Mouse (Mus musculus): ENCODE results near the gene Chst3.
A peak's percentile ranks its signal among the peaks of the same experiment; 100 is the strongest.
"Not testable (repeated sequence)": the region's sequence is repeated elsewhere in the genome, so short reads cannot be mapped to it uniquely, and the experiment has no call there.

The Chst3 gene

DNA sequence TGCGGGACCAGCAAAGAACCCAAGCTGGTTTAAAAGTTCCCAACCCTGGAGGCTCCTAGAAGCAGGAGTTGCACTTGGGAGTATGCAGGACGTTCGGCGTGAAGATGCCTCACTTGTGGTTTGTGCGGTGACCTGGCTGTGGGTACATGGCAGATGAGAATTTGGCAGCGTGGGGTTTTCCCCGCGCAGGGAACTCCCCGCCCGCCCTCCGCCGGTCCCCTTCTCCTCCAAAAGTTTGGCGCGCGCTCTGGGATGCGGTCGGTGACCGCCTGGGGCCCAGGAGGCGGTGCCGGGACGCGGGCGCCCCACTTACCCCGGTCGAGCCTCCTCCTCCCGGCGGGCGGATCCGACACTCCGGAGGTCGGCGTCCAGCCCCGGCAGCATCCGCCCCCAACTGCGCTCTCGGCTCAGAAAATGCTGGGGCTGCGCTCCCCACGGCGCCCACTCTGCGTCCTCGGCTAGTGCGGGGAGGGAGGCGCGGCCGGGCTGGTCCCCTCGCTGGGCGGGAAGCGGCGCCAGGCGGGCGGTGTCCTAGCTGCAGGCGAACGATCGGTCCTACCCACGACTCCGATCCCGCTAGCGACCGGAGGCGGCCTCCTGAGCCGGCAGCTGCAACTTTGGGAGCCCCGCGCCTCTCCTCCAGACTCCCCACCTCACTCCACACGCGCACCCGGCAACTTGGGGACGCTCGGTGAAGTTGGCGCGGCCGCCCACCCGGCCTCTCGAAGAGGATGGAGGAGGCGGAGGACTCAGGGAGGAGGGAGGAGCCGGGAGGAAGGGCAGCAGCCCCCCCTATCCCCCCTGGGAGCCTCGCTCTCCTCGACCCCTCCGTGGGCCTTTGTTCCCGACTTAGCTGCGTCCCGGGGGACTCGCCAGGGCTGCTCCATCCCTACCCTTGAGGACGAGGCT is at the start of gene Chst3:
Gene Chst3, minus strand, starts transcription at position 670 of the 909 bp plus-strand sequence.
- DNase-seq (ENCODE audit: low read depth, low spot score) = peak; percentile 36

DNA sequence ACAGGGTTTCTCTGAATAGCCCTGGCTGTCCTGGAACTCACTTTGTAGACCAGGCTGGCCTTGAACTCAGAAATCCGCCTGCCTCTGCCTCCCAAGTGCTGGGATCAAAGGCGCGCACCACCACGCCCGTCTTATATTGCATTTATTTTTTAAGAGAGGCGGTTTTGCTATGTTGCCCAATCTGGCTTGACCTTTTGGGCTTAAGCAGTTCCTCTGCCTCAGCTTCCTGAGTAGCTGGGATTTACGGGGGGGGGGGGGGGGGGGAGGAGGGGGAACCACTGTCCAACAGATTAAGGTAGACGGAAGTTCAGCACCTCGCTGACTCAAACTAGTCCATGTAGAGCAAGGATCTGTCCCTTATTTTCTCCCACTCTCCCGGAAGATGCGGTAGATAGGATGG is 49.7 kb upstream of the Chst3 start:
- no peak for DNase-seq (ENCODE audit: low read depth, low spot score)

DNA sequence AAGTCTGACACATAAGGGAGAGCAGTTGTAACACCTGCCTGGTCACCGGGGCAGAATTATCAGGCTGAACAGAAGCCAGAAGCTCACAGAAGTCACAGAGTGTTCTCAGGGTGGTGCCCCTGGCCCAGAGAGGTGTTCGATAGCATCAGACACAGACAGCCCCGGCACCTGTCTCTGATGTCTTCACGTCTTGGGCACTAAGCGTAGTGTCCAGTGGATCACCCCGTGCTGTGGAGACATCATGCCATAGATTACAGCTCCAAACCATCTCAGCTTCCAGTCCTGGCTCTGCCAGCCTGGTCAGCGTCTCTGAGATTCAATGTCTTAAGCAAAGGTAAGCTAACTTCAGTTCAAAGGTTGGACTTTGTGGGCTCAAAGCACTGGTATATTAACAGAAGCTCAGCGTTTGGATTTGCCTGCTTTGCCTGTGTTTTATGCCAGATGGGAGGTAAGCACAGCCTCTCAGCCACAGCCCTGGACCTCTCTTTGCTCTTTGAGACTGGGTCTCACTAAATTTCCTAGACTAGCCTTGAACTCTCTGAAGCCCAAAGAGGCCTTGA is 47.9 kb upstream of the Chst3 start:
- no peak for DNase-seq (ENCODE audit: low read depth, low spot score)

DNA sequence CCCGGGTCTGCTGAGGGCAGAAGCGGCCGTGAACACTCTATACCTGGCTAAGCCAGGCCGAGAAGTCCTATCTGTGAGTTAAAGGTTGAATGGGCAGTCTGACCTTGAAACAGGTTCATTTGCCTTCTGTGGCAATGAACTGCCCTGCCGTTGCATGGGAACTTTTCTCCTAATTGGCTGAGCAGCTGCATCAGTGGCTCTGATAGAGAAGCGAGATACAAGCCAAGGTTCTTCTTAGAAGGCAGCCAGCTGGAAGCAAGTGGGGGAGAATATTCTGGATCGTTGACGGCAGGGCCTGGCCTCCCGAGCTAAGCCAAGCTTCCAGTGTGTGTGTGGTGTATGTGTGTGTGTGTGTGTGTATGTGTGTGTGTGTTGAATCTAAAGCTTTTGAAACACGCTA is 46.2 kb upstream of the Chst3 start:
- no peak for DNase-seq (ENCODE audit: low read depth, low spot score)

DNA sequence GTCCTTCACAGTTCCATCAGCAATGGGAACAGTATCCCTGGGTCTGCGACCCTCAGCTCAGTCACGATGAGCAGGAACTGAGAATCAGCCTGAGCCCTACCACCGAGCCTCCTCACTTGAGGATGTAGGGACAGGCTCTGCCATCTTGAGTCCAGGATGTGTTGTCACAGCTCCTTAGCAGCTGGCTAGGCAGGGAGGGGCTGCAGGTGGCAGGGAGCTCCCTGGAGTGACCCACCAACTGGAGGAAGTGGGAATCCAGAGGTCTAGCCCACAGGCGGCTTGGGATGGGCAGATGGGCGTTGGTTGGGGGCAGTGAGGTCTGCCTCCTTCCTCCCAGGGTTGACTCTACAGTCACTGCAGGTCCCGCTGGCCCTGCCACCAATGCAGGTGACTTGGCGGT is 44.3 kb upstream of the Chst3 start:
- no peak for DNase-seq (ENCODE audit: low read depth, low spot score)

DNA sequence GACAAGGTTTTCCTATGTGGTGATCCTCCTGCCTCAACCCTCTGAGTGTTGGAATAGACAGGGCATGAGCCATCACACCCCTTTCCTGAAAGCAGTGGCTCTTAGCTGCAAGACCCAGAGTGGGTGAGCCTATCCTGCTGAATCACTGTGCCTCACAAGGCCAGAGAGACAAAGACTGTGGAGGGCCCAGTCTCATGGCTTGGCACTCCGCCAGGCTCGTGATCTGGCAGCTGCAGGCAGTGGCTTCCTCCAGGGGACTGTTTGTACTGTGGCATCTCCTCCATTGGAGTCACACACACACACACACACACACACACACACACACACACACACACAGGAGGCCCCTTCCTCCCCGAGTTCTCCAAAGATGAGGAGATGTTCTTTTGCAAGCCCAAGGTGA is 43.3 kb upstream of the Chst3 start:
- DNase-seq (ENCODE audit: low read depth, low spot score) = no peak

DNA sequence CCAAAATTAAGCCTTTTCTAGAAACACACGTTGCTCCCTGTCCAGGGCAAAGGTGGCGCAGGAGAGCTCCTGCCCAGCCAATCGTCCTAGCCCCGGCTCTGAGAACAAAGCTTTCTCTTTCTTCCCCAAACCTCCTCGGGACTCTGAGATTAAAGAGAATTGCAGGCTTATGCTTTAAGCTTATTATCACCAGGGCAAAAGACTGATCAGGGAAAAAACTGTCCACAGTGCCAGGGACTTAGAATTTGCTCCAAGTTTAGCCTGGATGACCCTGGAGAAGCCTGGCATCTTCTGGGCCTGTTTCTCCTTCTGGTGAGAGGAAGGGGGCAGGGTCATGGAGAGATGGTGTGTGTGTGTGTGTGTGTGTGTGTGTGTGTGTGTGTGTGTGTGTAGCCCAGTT is 42.5 kb upstream of the Chst3 start:
- no peak for DNase-seq (ENCODE audit: low read depth, low spot score)

DNA sequence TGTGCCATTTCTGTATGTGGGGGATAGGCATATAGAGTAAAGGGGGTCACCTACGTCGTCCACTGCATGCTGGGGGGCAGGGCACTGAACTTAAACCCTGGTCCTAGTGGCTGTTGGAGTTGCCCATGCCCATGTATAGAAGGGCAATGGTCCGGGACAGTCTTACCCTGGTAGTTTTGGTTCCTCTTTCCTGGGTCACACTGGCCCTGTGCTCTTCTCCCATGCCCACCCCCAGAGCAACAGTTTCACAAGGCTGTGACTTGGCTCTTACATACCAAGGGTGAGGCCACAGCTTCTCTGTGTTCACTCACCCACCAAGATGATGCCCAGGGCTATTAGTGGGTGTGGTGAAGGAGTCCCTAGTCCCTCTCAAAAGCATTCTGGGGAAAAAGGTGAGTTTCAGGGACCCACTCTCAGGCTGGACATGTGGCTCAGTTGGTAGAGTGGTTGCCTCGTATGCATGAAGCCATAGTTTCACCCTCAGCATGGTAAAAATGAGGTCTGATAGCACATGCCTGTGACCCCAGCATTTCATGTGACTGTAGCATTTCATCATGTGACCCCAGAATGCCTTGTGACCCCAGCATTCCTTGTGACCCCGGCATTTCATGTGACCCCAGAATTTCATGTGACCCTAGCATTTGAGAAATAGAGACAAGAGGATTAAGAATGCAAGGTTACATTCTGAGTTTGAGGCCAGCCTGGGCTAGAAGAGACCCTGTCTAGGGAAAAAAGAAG is 41.7 kb upstream of the Chst3 start:
- no peak for DNase-seq (ENCODE audit: low read depth, low spot score)

DNA sequence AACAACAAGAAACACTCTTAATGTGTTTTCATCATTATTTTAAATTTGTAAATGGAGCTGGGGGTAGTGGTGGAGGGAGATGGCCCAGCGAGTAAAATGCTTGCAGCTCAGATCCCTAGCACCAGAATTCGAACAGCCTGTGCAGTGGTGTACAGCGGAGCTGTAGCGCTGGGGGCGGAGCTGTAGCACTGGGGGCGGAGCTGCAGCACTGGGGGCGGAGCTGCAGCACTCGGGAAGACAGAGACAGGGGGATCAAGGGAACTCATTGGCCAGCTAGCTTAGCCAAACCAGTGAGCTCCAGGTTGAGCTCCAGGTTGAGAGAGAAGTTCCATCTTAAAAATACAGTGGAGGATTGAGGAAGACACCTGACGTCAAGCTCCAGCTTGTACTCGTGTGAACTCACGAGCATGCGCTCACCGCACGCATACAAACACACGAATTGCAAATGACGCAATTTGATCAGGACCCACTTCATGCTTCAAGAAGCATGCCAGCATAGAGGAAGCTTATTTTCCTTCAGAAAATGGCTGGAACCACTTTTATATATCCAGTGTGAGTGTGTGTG is 38.3 kb upstream of the Chst3 start:
- no peak for DNase-seq (ENCODE audit: low read depth, low spot score)

DNA sequence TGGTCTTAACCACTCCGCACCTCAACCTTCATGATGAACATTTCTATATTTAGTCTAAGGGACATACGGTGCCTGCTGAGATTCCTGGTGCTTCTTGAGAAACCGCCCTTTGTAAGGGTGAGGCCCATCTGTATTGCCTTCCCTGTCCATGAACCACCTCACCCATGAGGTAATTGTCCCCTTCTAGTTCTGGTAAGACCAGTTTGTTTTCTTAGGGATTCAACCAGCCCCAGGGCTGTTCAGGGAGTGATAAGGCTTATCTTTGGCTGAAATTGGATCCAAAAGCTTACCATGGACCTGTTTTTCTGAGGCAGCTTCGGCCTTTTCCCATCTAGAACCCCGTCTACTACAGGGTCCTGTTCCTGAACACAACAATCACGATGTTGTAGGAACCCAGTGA is 37.0 kb upstream of the Chst3 start:
- no peak for DNase-seq (ENCODE audit: low read depth, low spot score)

DNA sequence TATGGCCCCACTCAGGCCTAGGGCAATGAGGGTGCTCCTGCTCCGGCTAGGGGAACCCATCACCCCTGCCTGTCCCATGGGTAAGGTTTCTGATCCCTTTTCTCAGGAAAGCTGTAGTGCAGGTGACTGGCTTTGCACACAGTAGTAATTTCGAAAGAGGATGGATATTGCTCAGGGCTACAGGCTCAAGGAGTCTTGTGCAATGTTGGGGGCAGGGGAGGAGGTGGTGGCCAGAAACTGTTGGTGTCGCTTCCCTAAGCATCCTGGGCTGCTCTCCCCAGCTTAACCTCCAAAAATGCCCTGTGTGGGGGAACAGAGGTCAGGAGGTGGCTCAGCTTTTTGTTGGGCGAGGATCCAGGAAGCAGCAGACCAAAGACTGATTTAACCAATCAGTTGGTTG is 33.5 kb upstream of the Chst3 start:
- no peak for DNase-seq (ENCODE audit: low read depth, low spot score)

DNA sequence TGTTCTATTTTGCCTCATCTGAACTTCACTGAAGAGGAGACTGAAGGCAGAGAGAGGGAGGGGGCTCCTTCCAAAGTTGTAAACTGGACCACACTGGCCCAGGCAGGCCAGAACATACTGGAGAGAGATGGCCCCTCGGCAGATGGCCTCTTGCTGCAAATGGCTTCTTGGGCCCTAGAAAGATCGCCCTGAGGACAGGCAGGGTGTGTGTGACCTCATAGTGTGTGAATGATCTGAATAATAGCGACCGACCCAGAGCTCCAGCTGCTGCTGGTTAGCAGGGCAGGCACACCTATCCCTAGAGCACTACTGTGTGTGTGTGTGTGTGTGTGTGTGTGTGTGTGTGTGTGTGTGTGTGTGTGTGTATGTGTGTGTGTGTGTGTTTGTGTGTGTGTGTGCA is 33.1 kb upstream of the Chst3 start:
- no peak for DNase-seq (ENCODE audit: low read depth, low spot score)

DNA sequence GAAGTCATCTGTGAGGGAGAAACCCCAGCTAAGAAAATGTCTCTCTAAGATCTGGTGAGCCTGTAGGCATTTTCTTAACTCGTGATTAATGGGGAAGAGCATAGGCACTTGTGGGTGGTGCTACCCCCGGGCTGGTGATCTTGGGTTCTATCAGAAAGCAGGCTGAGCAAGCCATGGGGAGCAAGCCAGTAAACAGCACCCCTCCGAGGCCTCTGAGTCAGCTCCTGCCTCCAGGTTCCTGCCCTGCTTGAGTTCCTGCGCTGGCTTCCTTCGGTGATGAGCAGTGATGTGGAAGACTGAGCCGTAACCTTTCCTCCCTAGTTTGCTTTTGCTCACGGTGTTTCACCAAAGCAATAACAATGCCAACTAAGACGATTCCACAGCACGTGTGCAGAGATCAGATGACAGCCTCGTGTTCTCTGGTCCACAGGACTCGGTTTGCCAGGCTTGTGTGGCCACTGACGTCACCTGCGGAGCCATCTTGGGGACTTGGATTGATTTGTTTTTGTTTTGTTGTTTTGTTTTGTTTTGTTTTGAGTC is 31.4 kb upstream of the Chst3 start:
- DNase-seq (ENCODE audit: low read depth, low spot score) = no peak

DNA sequence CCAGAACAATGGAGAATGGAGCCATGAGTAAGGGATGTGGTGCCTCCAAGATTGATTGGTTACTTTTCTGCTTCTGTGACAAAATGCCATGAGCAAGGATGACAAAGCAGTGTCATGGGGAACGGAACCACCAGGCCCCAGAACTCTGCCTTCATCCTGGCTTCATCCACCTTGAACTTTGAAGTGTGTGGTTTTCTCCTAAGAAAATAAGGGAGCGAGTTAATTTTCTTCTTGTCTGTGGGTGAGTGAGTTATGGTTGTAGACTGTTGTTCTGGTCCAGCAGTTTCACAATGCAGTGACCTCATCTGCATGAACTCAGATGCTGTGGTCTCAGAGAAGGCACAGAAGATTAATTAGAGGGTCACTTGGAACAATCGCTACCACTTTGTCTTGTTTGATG is 29.3 kb upstream of the Chst3 start:
- not testable (repeated sequence) for DNase-seq (ENCODE audit: low read depth, low spot score)

DNA sequence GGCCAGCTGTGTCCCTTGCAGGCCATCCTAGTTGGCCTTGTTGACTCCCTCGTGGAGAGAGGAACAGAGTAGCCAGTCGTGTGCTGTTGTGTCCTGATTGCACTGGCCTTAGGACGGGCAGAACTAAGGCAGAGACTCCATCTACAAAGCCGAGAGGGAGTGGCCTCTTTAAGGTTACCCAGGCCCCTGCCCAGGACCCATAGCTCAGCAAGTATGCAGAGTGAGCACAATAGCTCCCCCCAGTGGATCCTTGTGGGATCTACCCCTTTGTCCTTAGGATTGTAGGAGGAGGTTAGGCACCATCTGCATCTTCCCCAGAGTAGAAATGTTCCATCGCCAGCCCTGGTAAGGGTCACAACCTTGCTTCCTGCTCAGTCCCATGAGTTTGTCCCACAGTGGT is 27.5 kb upstream of the Chst3 start:
- DNase-seq (ENCODE audit: low read depth, low spot score) = peak; percentile 54

DNA sequence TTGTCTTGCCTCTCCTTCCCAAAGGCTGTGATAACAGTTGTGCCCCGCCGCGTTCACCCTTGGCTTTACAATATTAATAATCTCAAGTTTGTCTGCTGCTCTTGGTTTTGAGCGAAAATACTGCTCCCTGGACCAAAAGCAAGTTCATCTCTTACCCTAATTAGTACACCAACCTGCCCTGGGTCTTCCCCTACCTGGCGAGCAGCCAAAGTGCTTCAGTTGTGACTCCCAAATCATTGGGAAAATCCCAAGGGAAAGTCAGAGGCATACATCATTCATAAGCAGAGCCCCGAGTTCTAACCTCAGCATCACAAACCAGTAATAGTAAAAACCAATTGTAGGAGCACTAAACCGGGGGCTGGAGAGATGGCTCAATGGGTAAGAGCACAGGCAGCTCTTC is 26.6 kb upstream of the Chst3 start:
- no peak for DNase-seq (ENCODE audit: low read depth, low spot score)

DNA sequence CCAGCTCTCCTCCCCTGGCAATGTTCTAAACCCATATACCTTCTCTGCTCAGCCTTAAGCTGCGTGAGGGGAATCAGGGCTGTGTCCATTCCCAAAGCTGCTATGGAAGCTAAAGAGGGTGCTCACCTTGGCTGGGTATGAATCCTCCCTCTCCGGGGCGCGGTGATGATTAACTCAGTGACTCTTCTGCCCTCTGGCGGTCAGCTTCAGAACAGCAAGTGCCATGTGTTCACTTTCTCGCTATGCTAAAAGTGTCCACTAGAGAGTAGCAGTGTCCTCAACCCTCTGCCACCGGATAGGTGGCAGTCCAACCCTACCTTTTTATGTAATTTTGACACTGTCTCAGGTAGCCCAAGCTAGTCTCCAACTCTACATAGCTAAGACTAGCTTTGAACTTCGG is 26.0 kb upstream of the Chst3 start:
- peak; percentile 80 for DNase-seq (ENCODE audit: low read depth, low spot score)

DNA sequence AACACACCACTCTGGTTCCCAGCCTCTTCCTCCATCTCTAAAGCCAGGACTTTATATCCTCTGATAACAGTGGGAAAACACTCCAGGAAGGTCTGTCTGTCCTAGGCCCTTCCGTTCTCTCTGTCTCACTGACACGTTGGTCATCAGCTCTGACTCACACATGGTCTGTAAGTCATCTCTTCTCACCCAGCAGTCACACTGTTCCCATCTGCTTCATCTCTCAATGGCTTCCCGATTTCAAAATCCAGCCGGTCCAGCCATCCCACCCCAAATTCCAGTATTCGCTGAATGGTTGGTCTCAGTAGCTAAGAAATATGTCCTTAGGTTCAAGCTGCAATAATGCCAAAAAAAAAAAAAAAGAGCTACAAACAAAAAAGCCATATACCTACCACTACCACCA is 24.9 kb upstream of the Chst3 start:
- no peak for DNase-seq (ENCODE audit: low read depth, low spot score)

DNA sequence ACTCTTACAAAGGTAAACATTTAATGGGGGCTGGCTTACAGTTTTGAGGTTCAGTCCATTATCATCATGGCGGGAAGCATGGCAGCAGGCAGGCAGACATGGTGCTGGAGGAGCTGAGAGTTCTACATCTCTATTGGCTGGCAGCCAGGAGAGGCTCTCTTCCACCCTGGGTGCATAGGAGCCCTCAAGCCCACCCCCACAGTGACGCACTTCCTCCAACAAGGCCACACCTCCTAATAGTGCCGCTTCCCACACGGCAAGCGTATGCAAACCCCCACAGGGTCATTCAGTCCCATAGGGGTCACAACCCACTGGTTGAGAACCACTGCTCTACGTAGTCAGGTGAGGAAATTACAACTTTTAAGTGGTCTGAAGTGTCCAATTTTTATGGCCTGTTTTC is 21.4 kb upstream of the Chst3 start:
- DNase-seq (ENCODE audit: low read depth, low spot score) = no peak

DNA sequence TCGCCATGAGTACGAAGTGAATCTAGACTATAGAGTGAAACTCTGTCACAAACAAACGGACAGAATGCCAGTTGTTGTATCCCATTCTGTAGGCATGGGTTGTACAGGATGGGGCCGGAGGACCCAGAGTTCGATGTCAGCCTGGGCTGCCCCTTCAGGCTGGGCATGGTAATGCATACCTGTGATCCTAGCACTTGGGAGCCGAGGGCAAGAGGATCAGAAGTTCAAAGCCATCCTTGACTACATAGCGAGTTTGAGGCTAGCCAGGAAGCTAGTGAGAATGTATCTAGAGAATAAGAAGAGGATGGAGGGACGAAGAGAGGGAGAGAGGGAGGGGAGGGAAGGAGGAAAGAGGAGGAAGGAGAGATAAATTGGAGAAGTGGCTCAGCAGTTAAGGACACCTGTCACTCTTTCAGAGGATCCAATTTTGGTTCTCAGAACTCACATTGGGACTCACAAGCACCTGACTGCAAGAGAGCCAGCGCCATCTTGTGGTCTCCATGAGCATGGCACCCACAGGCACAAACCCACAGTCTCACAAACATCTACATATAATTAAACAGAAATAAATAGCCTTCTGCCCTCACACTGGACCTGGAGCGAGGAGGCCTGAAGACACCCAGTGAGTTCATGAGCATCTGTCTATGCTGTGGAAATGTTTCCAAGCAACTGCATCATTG is 18.6 kb upstream of the Chst3 start:
- DNase-seq (ENCODE audit: low read depth, low spot score) = peak; percentile 35

DNA sequence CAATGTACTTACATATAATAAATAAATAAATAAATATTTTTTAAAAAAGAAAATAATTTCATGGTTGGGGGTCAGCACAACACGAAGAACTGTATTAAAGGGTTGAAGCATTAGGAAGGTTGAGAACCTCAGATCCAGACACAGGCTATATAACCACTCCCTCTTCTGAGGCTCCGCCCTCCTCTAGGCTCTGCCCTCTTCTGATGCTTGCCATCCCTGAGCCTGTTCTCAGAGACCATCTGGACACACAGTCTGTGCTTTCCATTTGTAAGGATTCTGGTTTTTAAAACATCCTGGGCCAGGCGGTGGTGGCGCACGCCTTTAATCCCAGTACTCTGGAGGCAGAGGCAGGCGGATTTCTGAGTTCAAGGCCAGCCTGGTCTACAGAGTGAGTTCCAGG is 16.8 kb upstream of the Chst3 start:
- DNase-seq (ENCODE audit: low read depth, low spot score) = not testable (repeated sequence)

DNA sequence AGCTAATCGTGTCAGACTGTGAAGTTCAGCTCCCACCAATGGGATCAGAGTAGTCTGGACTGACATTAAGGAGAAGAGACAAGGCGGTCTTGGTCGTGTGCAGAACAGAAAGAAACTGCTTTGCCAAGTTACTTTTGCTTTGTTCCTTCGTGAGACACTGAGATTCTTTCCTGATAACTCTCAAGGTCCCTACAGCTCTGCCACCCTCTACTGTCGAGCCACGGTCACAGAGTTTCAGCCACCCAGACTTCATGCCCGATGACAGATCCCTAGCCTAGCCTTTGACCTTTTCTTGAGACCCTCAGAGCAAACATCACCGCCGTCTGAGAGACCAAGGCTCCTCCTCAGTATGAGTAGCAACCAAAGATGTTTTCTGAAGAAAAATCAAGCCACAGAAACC is 14.9 kb upstream of the Chst3 start:
- no peak for DNase-seq (ENCODE audit: low read depth, low spot score)

Data from embryo, embryonic 11.5 days (tissue).